In the genomic region with DNA sequence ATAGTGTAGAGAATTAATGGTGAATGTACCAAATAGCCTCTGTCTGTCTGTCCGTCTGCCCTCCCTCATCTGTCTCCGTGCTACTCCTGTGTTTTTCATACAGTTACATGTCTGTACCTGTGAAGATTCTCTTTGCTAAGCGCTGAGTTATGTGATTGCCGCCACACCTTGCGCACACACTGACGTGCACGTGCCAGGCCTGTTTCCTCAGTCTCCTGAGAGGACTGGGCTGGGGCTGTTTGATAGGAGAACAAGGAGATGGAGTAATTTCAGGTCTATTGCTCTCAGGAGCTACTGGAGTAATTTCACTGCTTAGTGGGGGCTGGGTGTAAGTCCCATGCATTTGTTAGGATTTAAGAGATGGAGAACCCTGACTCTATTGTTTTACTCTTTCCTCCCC, we compare ENCODE assay signal across 23 mouse cellular contexts. TPM values are rescaled to one million over a fixed set of nuclear protein-coding genes. Genes with fewer than 3 reads are reported as not detected.
DNase-seq lines count a peak whose midpoint lies in the region; ATAC-seq and TF ChIP-seq lines count a peak whose summit lies in the region.
"Had no signal": no experiment of that assay in that cellular context is flagged by ENCODE, and none has a peak within 500 bp of the region (broad histone marks: within the 10 kb centered on the region; RNA-seq: fewer than 3 reads in every experiment).

No protein-coding gene starts in this region.

- no peak overlapping the region for H3K9ac ChIP-seq in embryonic facial prominence, embryonic 14.5 days (ENCODE audit: low read depth, low read length)
- no peak overlapping the region for H3K9ac ChIP-seq in lung, postnatal 0 days (replicated peaks; ENCODE audit: low read depth)
- H3K9ac ChIP-seq in stomach, postnatal 0 days (ENCODE audit: low read length), result no peak overlapping the region
- H3K9ac ChIP-seq: embryonic facial prominence, embryonic 12.5 days; forebrain, embryonic 13.5 days; forebrain, postnatal 0 days; heart, embryonic 13.5 days; hindbrain, embryonic 12.5 days had no signal

- H3K9me3 ChIP-seq in embryonic facial prominence, embryonic 14.5 days (ENCODE audit: control insufficient read depth, low read length), result no peaks in the 10 kb centered on the region
- H3K9me3 ChIP-seq in embryonic facial prominence, embryonic 10.5 days, result no peaks in the 10 kb centered on the region
- H3K9me3 ChIP-seq in lung, postnatal 0 days (ENCODE audit: low read length), result no peaks in the 10 kb centered on the region
- H3K9me3 ChIP-seq in stomach, postnatal 0 days (ENCODE audit: control insufficient read depth, low read length), result no peaks in the 10 kb centered on the region
- H3K9me3 ChIP-seq: embryonic facial prominence, embryonic 12.5 days; forebrain, embryonic 13.5 days; heart, embryonic 13.5 days; hindbrain, embryonic 12.5 days had no signal

- H3K36me3 ChIP-seq in embryonic facial prominence, embryonic 14.5 days (ENCODE audit: control insufficient read depth, insufficient read depth, low read length), result 0 out of 2 replicates have a peak, but pooled peaks cover 4% of the 10 kb centered on the region
- no peaks in the 10 kb centered on the region for H3K36me3 ChIP-seq in embryonic facial prominence, embryonic 10.5 days (replicated peaks)
- no peaks in the 10 kb centered on the region for H3K36me3 ChIP-seq in lung, postnatal 0 days (ENCODE audit: insufficient read depth, low read length)
- no peaks in the 10 kb centered on the region for H3K36me3 ChIP-seq in stomach, postnatal 0 days (ENCODE audit: control insufficient read depth, insufficient read depth, low read length)
- H3K36me3 ChIP-seq: embryonic facial prominence, embryonic 12.5 days; G1E; heart, embryonic 13.5 days; hindbrain, embryonic 12.5 days had no signal

- DNase-seq in embryonic facial prominence, embryonic 14.5 days (ENCODE audit: low spot score), result peak; percentile 55
- no peak for DNase-seq in embryonic facial prominence, embryonic 10.5 days (ENCODE audit: low spot score)
- DNase-seq in lung, postnatal 0 days (ENCODE audit: low spot score), result peak; percentile 44
- no peak for DNase-seq in lung, postnatal 14 days
- peak; percentile 18 for DNase-seq in large intestine, adult 2 months (ENCODE audit: low read depth, low spot score)
- peak; percentile 74 for DNase-seq in stomach, postnatal 0 days (ENCODE audit: low spot score)
- no peak for DNase-seq in left cerebral cortex, postnatal 10 days (ENCODE audit: extremely low spot score in 1 of 2, low spot score in 2 of 2)
- DNase-seq: adrenal gland, postnatal 10 days; B cell, adult 2 months; cerebellum, adult 11 months; cerebellum, adult 8-10 months; cerebellum, postnatal 14 days; embryo, embryonic 11 days; forebrain, postnatal 0 days; gastrocnemius, postnatal 14 days; heart, postnatal 4 days had no signal

- H3K4me3 ChIP-seq in embryonic facial prominence, embryonic 14.5 days (ENCODE audit: low read depth, low read length), result no peak overlapping the region
- H3K4me3 ChIP-seq in embryonic facial prominence, embryonic 10.5 days, result no peak overlapping the region
- H3K4me3 ChIP-seq in lung, postnatal 0 days (ENCODE audit: low read depth, low read length), result no peak overlapping the region
- no peak overlapping the region for H3K4me3 ChIP-seq in stomach, postnatal 0 days (ENCODE audit: low read depth, low read length)
- H3K4me3 ChIP-seq: embryonic facial prominence, embryonic 12.5 days; forebrain, embryonic 13.5 days; heart, embryonic 13.5 days; hindbrain, embryonic 12.5 days had no signal

- H3K27ac ChIP-seq in embryonic facial prominence, embryonic 14.5 days (replicated peaks; ENCODE audit: low read depth, low read length), result no peak overlapping the region
- H3K27ac ChIP-seq in embryonic facial prominence, embryonic 10.5 days (replicated peaks), result no peak overlapping the region
- no peak overlapping the region for H3K27ac ChIP-seq in lung, postnatal 0 days (ENCODE audit: low read length)
- no peak overlapping the region for H3K27ac ChIP-seq in stomach, postnatal 0 days (replicated peaks)
- H3K27ac ChIP-seq: embryonic facial prominence, embryonic 12.5 days; forebrain, embryonic 13.5 days; hindbrain, embryonic 12.5 days had no signal

- 78% methylated on average over 7 of the region's 7 CpGs for WGBS in embryonic facial prominence, embryonic 14.5 days
- WGBS in embryonic facial prominence, embryonic 10.5 days, result 91% methylated on average over 7 of the region's 7 CpGs
- WGBS in lung, postnatal 0 days, result 67% methylated on average over 7 of the region's 7 CpGs
- WGBS in large intestine, adult 2 months, result 36% methylated on average over 7 of the region's 7 CpGs
- WGBS in stomach, postnatal 0 days, result 60% methylated on average over 7 of the region's 7 CpGs

- no peak overlapping the region for H3K4me2 ChIP-seq in embryonic facial prominence, embryonic 14.5 days (ENCODE audit: low read depth, low read length)
- H3K4me2 ChIP-seq in lung, postnatal 0 days (replicated peaks; ENCODE audit: low read depth, low read length), result no peak overlapping the region
- H3K4me2 ChIP-seq in stomach, postnatal 0 days (replicated peaks; ENCODE audit: low read depth), result no peak overlapping the region
- H3K4me2 ChIP-seq: embryonic facial prominence, embryonic 12.5 days; forebrain, embryonic 13.5 days; heart, embryonic 13.5 days; hindbrain, embryonic 12.5 days had no signal

- ATAC-seq in embryonic facial prominence, embryonic 14.5 days (ENCODE audit: low read depth), result peak; percentile 62; the same call in 1 of the 2 replicates
- peak; percentile 56 for ATAC-seq in lung, postnatal 0 days
- ATAC-seq in stomach, postnatal 0 days (ENCODE audit: low FRiP score, low TSS enrichment), result peak; percentile 83
- ATAC-seq: CD4-positive, CD25-positive, alpha-beta regulatory T cell, adult 4 months; forebrain, embryonic 13.5 days; forebrain, postnatal 0 days had no signal

- TF ChIP-seq EP300 in lung, postnatal 0 days (IDR thresholded peaks at IDR 0.05), result no peak
- TF ChIP-seq EP300 in stomach, postnatal 0 days (optimal IDR thresholded peaks at IDR 0.05), result no peak

- H3K27me3 ChIP-seq in embryonic facial prominence, embryonic 14.5 days (replicated peaks; ENCODE audit: control insufficient read depth, insufficient read depth, low read length), result no peaks in the 10 kb centered on the region
- no peaks in the 10 kb centered on the region for H3K27me3 ChIP-seq in embryonic facial prominence, embryonic 10.5 days (replicated peaks; ENCODE audit: low read depth, poor library complexity, severe bottlenecking)
- no peaks in the 10 kb centered on the region for H3K27me3 ChIP-seq in lung, postnatal 0 days (replicated peaks; ENCODE audit: insufficient read depth, low read length)
- no peaks in the 10 kb centered on the region for H3K27me3 ChIP-seq in stomach, postnatal 0 days (ENCODE audit: control insufficient read depth, insufficient read depth, low read length)
- H3K27me3 ChIP-seq: embryonic facial prominence, embryonic 12.5 days; forebrain, embryonic 13.5 days; heart, embryonic 13.5 days; hindbrain, embryonic 12.5 days had no signal

- TF ChIP-seq CTCF in lung, postnatal 0 days (IDR thresholded peaks at IDR 0.05), result no peak
- TF ChIP-seq CTCF in stomach, postnatal 0 days (IDR thresholded peaks at IDR 0.05; ENCODE audit: low read depth), result no peak

- no peaks in the 10 kb centered on the region for H3K4me1 ChIP-seq in embryonic facial prominence, embryonic 14.5 days (ENCODE audit: control insufficient read depth, insufficient read depth, low read length)
- H3K4me1 ChIP-seq in embryonic facial prominence, embryonic 10.5 days, result peaks cover 9% of the 10 kb centered on the region
- no peaks in the 10 kb centered on the region for H3K4me1 ChIP-seq in lung, postnatal 0 days (ENCODE audit: insufficient read depth, low read depth, low read length)
- H3K4me1 ChIP-seq in stomach, postnatal 0 days (replicated peaks; ENCODE audit: control insufficient read depth, insufficient read depth), result no peaks in the 10 kb centered on the region
- H3K4me1 ChIP-seq: embryonic facial prominence, embryonic 12.5 days; forebrain, embryonic 13.5 days; hindbrain, embryonic 12.5 days had no signal

- intact Hi-C loops in left cerebral cortex, postnatal 10 days (cut with DNase I), result no loop called here

RNA-seq across cellular contexts. Expression of a gene that starts 6.2 kb away (rescaled TPM):
- polyA plus RNA-seq in embryonic facial prominence, embryonic 14.5 days (2014; fragmentation: Nextera tagmentation; extraction: Ambion mirVana), result 17.6 and 17.9 TPM in 2 replicates
- polyA plus RNA-seq in embryonic facial prominence, embryonic 10.5 days (2016; fragmentation: Nextera tagmentation; extraction: Ambion mirVana), result 0.25 TPM in 1 of 2 replicates, not detected in the other
- polyA plus RNA-seq in lung, postnatal 0 days (2015; fragmentation: Nextera tagmentation; extraction: Ambion mirVana), result 0.13 TPM in 1 of 2 replicates, not detected in the other
- polyA plus RNA-seq in large intestine, adult 2 months (2012; rRNA removed), result 0.11 and 0.22 TPM in 2 replicates
- polyA plus RNA-seq in stomach, postnatal 0 days (2015; fragmentation: Nextera tagmentation; extraction: Ambion mirVana), result 48.8 and 52.8 TPM in 2 replicates
- 1 to 10 TPM; 1.1 to 1.7 TPM for total RNA-seq in left cerebral cortex, postnatal 10 days (2021)
- total RNA-seq: G1E; gastrocnemius, adult 18-20 months; gastrocnemius, postnatal 14 days had no signal
- polyA plus RNA-seq: CD4-positive, CD25-positive, alpha-beta regulatory T cell, adult 4 months; forebrain, embryonic 13.5 days; forebrain, postnatal 0 days; G1E had no signal

RNA-seq across cellular contexts. Expression of a gene that starts 39.9 kb away (rescaled TPM):
- 10.2 and 14.1 TPM in 2 replicates for polyA plus RNA-seq in embryonic facial prominence, embryonic 14.5 days (2014; fragmentation: Nextera tagmentation; extraction: Ambion mirVana)
- 3.1 and 4.3 TPM in 2 replicates for polyA plus RNA-seq in embryonic facial prominence, embryonic 10.5 days (2016; fragmentation: Nextera tagmentation; extraction: Ambion mirVana)
- 7.6 and 9.4 TPM in 2 replicates for polyA plus RNA-seq in lung, postnatal 0 days (2015; fragmentation: Nextera tagmentation; extraction: Ambion mirVana)
- 2.8 and 3.5 TPM in 2 replicates for polyA plus RNA-seq in large intestine, adult 2 months (2012; rRNA removed)
- 13.6 and 15.4 TPM in 2 replicates for polyA plus RNA-seq in stomach, postnatal 0 days (2015; fragmentation: Nextera tagmentation; extraction: Ambion mirVana)
- 10 to 100 TPM in 1 of 2 experiments, 1 to 10 TPM in 1; 8.9 to 11.2 TPM for total RNA-seq in left cerebral cortex, postnatal 10 days (2021)
- polyA plus RNA-seq: G1E had no signal

Comparison
In these comparisons a context has a peak if more than half of its experiments do, and no peak if none do; other contexts are left out.
1. DNase-seq: peak in embryonic facial prominence, embryonic 14.5 days (single experiment), lung, postnatal 0 days (single experiment), large intestine, adult 2 months (single experiment) and stomach, postnatal 0 days (single experiment); none in embryonic facial prominence, embryonic 10.5 days (single experiment), lung, postnatal 14 days (single experiment) and left cerebral cortex, postnatal 10 days (0 of 2).
2. RNA of a gene that starts 6.2 kb away (polyA plus RNA-seq): 48.8 to 52.8 TPM in stomach, postnatal 0 days and 17.6 to 17.9 TPM in embryonic facial prominence, embryonic 14.5 days; 0.11 to 0.22 TPM in large intestine, adult 2 months, 0.25 TPM in embryonic facial prominence, embryonic 10.5 days and 0.13 TPM in lung, postnatal 0 days; every median in the first group is over 10 times any median in the second.
3. Peak in every context shown above with its lines, with median percentiles within 50 percentile points of each other: ATAC-seq.